Mouse (Mus musculus): ENCODE measurements at regions not wholly inside any gene's neighbourhood (a gene's known extent, or its start where the extent isn't known, plus 50 kb on each side); places are given as distances from the start of the nearest gene placed in this dataset.

- TF ChIP-seq POLR2A (IDR thresholded peaks at IDR 0.05; ENCODE audit: insufficient read depth, low read depth, low read length) (no peak), CTCF (IDR thresholded peaks at IDR 0.05; ENCODE audit: insufficient read depth, low read depth, low read length) (no peak)
These were observed 243.9 kb downstream of the Tcerg1l start for GRCm38 (mm10) chr7:138153455-138154167.
